15 mouse cellular contexts compared by ENCODE assay signal in genomic region chr9:35059881-35060280, GRCm38 (mm10). TPM values are rescaled to one million over a fixed set of nuclear protein-coding genes. Genes with fewer than 3 reads are reported as not detected.
A peak's percentile ranks its signal among the peaks of the same experiment; 100 is the strongest.
DNase-seq lines count a peak whose midpoint lies in the region; TF ChIP-seq lines count a peak whose summit lies in the region.
"Had no signal": no experiment of that assay in that cellular context is flagged by ENCODE, and none has a peak within 500 bp of the region (broad histone marks: within the 10 kb centered on the region; RNA-seq: fewer than 3 reads in every experiment).

No protein-coding gene starts in this region.

- no peaks in the 10 kb centered on the region; the same call in 1 of the 2 replicates for H3K36me3 ChIP-seq in limb, embryonic 10.5 days
- H3K36me3 ChIP-seq: forebrain, embryonic 15.5 days; limb, embryonic 13.5 days; midbrain, embryonic 12.5 days had no signal

- DNase-seq in gastrocnemius, adult 2 months, result no peak
- DNase-seq in gastrocnemius, adult 8-10 months (ENCODE audit: low spot score in 2 of 2), result no peak
- DNase-seq in left cerebral cortex, adult 2 months (ENCODE audit: extremely low spot score in 1 of 2, low spot score in 2 of 2), result peak; percentile 5 to 8
- DNase-seq in left cerebral cortex, adult 11 months (ENCODE audit: low spot score), result no peak
- DNase-seq in 416B (ENCODE audit: low read depth), result peak; percentile 61
- peak; percentile 24 for DNase-seq in limb, embryonic 10.5 days (ENCODE audit: low spot score)
- DNase-seq in ovary, postnatal 10 days (ENCODE audit: low spot score), result no peak
- DNase-seq in Muller cell, postnatal 12 days (ENCODE audit: inconsistent ontology term), result no peak
- DNase-seq: gastrocnemius, postnatal 36 days; kidney, postnatal 14 days; right cerebral cortex, postnatal 4 days had no signal

- intact Hi-C loops in gastrocnemius, adult 2 months (cut with DNase I), result no loop called here
- intact Hi-C loops in left cerebral cortex, adult 2 months (cut with DNase I), result loop anchor here (5.0 kb wide), 1 partner anchor 37 kb away; no protein-coding TSS in a partner anchor

- peak overlapping the region; percentile 65; the same call in 1 of the 2 replicates for H3K27ac ChIP-seq in gastrocnemius, adult 2 months
- no peak overlapping the region for H3K27ac ChIP-seq in left cerebral cortex, adult 2 months
- no peak overlapping the region for H3K27ac ChIP-seq in limb, embryonic 10.5 days
- H3K27ac ChIP-seq: forebrain, embryonic 15.5 days; hindbrain, postnatal 0 days; limb, embryonic 13.5 days; midbrain, embryonic 12.5 days had no signal

- TF ChIP-seq CTCF in gastrocnemius, adult 2 months (IDR thresholded peaks at IDR 0.05), result no peak
- TF ChIP-seq CTCF in left cerebral cortex, adult 2 months (IDR thresholded peaks at IDR 0.05), result no peak

- no peaks in the 10 kb centered on the region for H3K9me3 ChIP-seq in limb, embryonic 10.5 days (replicated peaks)
- H3K9me3 ChIP-seq: forebrain, embryonic 15.5 days; limb, embryonic 13.5 days; midbrain, embryonic 12.5 days had no signal

- no peaks in the 10 kb centered on the region for H3K4me1 ChIP-seq in limb, embryonic 10.5 days
- H3K4me1 ChIP-seq: forebrain, embryonic 15.5 days; midbrain, embryonic 12.5 days had no signal

- WGBS in limb, embryonic 10.5 days, result 82% methylated on average over 5 of the region's 5 CpGs

- H3K4me3 ChIP-seq in gastrocnemius, adult 2 months, result no peak overlapping the region
- no peak overlapping the region for H3K4me3 ChIP-seq in left cerebral cortex, adult 2 months
- H3K4me3 ChIP-seq in limb, embryonic 10.5 days, result no peak overlapping the region
- H3K4me3 ChIP-seq: forebrain, embryonic 15.5 days; limb, embryonic 13.5 days; midbrain, embryonic 12.5 days had no signal

- no peaks in the 10 kb centered on the region for H3K27me3 ChIP-seq in limb, embryonic 10.5 days (ENCODE audit: low read depth, poor library complexity, severe bottlenecking)
- H3K27me3 ChIP-seq: forebrain, embryonic 15.5 days; limb, embryonic 13.5 days; midbrain, embryonic 12.5 days had no signal

RNA-seq across cellular contexts. Expression of gene St3gal4, which starts 59.2 kb away (rescaled TPM):
- 1 to 10 TPM; 4.2 to 4.3 TPM for total RNA-seq in gastrocnemius, adult 2 months (2021)
- 1 to 10 TPM; 3.5 to 5.7 (median 4.4) TPM for total RNA-seq in gastrocnemius, adult 8-10 months (2022)
- total RNA-seq in left cerebral cortex, adult 2 months (2021), result 10 to 100 TPM; 24.4 to 25.2 TPM
- polyA plus RNA-seq in limb, embryonic 10.5 days (2016; fragmentation: Nextera tagmentation; extraction: Ambion mirVana), result 19.0 and 21.3 TPM in 2 replicates

Comparison
In these comparisons a context has a peak if more than half of its experiments do, and no peak if none do; other contexts are left out.
1. DNase-seq: peak in left cerebral cortex, adult 2 months (2 of 2), 416B (single experiment) and limb, embryonic 10.5 days (single experiment); none in gastrocnemius, adult 2 months (single experiment), gastrocnemius, adult 8-10 months (0 of 2), left cerebral cortex, adult 11 months (single experiment), ovary, postnatal 10 days (single experiment) and Muller cell, postnatal 12 days (single experiment).